ENCODE assay signal across 9 mouse cellular contexts in genomic region chr17:15808468-15809374, GRCm38 (mm10). TPM values are rescaled to one million over a fixed set of nuclear protein-coding genes. Genes with fewer than 3 reads are reported as not detected.
DNase-seq lines count a peak whose midpoint lies in the region; TF ChIP-seq lines count a peak whose summit lies in the region.
"Had no signal": no experiment of that assay in that cellular context is flagged by ENCODE, and none has a peak within 500 bp of the region (broad histone marks: within the 10 kb centered on the region; RNA-seq: fewer than 3 reads in every experiment).

No protein-coding gene starts in this region.

- TF ChIP-seq CTCF in thymus, adult 2 months (IDR thresholded peaks at IDR 0.05; ENCODE audit: borderline replicate concordance, control insufficient read depth, extremely low read depth, insufficient read depth, low read length, poor library complexity): no peak

- peaks cover 14% of the 10 kb centered on the region for H3K36me3 ChIP-seq in heart, embryonic 10.5 days
- H3K36me3 ChIP-seq in thymus, adult 2 months (ENCODE audit: control insufficient read depth, insufficient read depth, low read length): no peaks in the 10 kb centered on the region

- H3K27ac ChIP-seq in heart, embryonic 10.5 days: no peak overlapping the region; the same call in 1 of the 2 replicates
- peak overlapping the region; percentile 50 for H3K27ac ChIP-seq in thymus, adult 2 months (ENCODE audit: control insufficient read depth, insufficient read depth, low read length)

- peak; percentile 93 for DNase-seq in heart, adult 11 months
- no peak for DNase-seq in heart, embryonic 10.5 days (ENCODE audit: low spot score)
- DNase-seq in thymus, adult 2 months: no peak
- DNase-seq in thymus, postnatal 14 days: no peak
- DNase-seq in kidney, postnatal 4 days: peak; percentile 22 to 43
- no peak for DNase-seq in adrenal gland, postnatal 10 days
- DNase-seq in B cell, adult 2 months: no peak
- DNase-seq in frontal cortex, postnatal 14 days (ENCODE audit: low spot score in 2 of 2): no peak

- no peak overlapping the region for H3K4me3 ChIP-seq in heart, embryonic 10.5 days
- H3K4me3 ChIP-seq in thymus, adult 2 months (ENCODE audit: control insufficient read depth, insufficient read depth, low read length): no peak overlapping the region
- H3K4me3 ChIP-seq: megakaryocyte, embryonic 14.5 days had no signal

- peaks cover 24% of the 10 kb centered on the region for H3K4me1 ChIP-seq in heart, embryonic 10.5 days
- H3K4me1 ChIP-seq in thymus, adult 2 months (replicated peaks; ENCODE audit: control insufficient read depth, insufficient read depth, low read length): peaks cover 5% of the 10 kb centered on the region; the same call in 1 of the 2 replicates
- H3K4me1 ChIP-seq: megakaryocyte, embryonic 14.5 days had no signal

- WGBS in heart, embryonic 10.5 days: 16% methylated on average over 10 of the region's 10 CpGs
- 58% methylated on average over 10 of the region's 10 CpGs for WGBS in thymus, adult 2 months

- no peaks in the 10 kb centered on the region for H3K27me3 ChIP-seq in heart, embryonic 10.5 days (ENCODE audit: insufficient read depth, poor library complexity, severe bottlenecking)
- no peaks in the 10 kb centered on the region for H3K27me3 ChIP-seq in thymus, adult 2 months (ENCODE audit: control insufficient read depth, insufficient read depth, low read length)

- H3K9me3 ChIP-seq in heart, embryonic 10.5 days: no peaks in the 10 kb centered on the region
- H3K9me3 ChIP-seq: megakaryocyte, embryonic 14.5 days had no signal

- TF ChIP-seq POLR2A in thymus, adult 2 months (IDR thresholded peaks at IDR 0.05; ENCODE audit: control insufficient read depth, extremely low read depth, insufficient read depth, low read length, poor library complexity): no peak

RNA-seq across cellular contexts. Expression of gene Rgmb, which starts 22.1 kb away (rescaled TPM):
- polyA plus RNA-seq in heart, embryonic 10.5 days (2016; fragmentation: Nextera tagmentation; extraction: Ambion mirVana): 7.1 and 10.7 TPM in 2 replicates
- polyA plus RNA-seq in thymus, adult 2 months (2012; rRNA removed): 16.5 and 23.3 TPM in 2 replicates
- 10 to 100 TPM; 21.7 to 26.4 TPM for total RNA-seq in adrenal gland, postnatal 10 days (2021)

Comparison
In these comparisons a context has a peak if more than half of its experiments do, and no peak if none do; other contexts are left out.
1. DNase-seq: peak in heart, adult 11 months (single experiment) and kidney, postnatal 4 days (2 of 2); none in heart, embryonic 10.5 days (single experiment), thymus, adult 2 months (single experiment), thymus, postnatal 14 days (single experiment), adrenal gland, postnatal 10 days (single experiment), B cell, adult 2 months (0 of 2) and frontal cortex, postnatal 14 days (0 of 2).